Mouse (Mus musculus) G1E-ER4 (cell line): ENCODE measurements around the gene Ttc28. TPM values are rescaled to one million over a fixed set of nuclear protein-coding genes. Genes with fewer than 3 reads are reported as not detected.
A peak's percentile ranks its signal among the peaks of the same experiment; 100 is the strongest.

Experiments
- GATA1 ChIP-seq: IDR thresholded peaks from one replicate; pipeline ENCODE4 v1.8.0; 2012; ENCODE audit warnings: low read length, inconsistent platforms
- polyA plus RNA-seq: library from polyadenylated mRNA; stranded (reverse); fragments of >175 nt; gene quantifications from 2 replicates; pipeline ENCODE4 v1.2.3, GENCODE M21; 2012

The Ttc28 gene
- polyA plus RNA-seq = 0.62 and 0.70 TPM in 2 replicates

- TF ChIP-seq GATA1 = no peak
These were observed at the start of gene Ttc28 for GRCm38 (mm10) chr5:110879584-110880374. Gene Ttc28 (plus strand): TSS chr5:110879803.

- no peak for TF ChIP-seq GATA1
These were observed 48.4 kb upstream of the Ttc28 start for GRCm38 (mm10) chr5:110831036-110831720.

- peak; percentile 82 for TF ChIP-seq GATA1
These were observed 43.6 kb upstream of the Ttc28 start for GRCm38 (mm10) chr5:110835959-110836358.

- no peak for TF ChIP-seq GATA1
These were observed 40.4 kb upstream of the Ttc28 start for GRCm38 (mm10) chr5:110839038-110839677.

- TF ChIP-seq GATA1 = peak; percentile 39
These were observed 39.8 kb upstream of the Ttc28 start, which contains the start of the genes Hscb and Chek2 for GRCm38 (mm10) chr5:110839678-110840365. Gene Hscb (minus strand): TSS chr5:110839777. Gene Chek2 (plus strand): TSS chr5:110839979.

DNA sequence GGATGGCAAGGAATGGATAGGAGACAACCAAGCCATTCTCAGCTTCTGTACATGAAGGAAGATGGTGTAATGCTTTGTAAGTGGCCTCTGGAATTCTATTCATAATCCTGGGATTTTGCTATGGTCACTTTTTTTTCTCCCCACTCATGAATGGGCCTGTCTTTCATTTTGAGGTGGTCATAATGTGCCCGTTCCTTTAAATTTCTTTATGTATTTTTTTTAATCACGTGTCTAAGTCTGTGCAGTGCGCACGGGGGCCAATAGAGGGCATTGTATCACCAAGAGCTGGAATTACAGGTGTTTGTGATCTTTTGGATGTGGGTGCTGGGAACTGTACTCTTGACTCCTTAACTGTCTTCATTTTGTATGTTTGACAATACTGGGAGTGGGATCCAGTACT is 39.1 kb upstream of the Ttc28 start:
- no peak for TF ChIP-seq GATA1

GRCm38 (mm10) chr5:110841046-110841862 is 38.3 kb upstream of the Ttc28 start:
- no peak for TF ChIP-seq GATA1

- TF ChIP-seq GATA1 = no peak
These were observed 26.6 kb upstream of the Ttc28 start for GRCm38 (mm10) chr5:110852990-110853389.

- TF ChIP-seq GATA1 = no peak
These were observed 22.5 kb upstream of the Ttc28 start for GRCm38 (mm10) chr5:110857091-110857490.

DNA sequence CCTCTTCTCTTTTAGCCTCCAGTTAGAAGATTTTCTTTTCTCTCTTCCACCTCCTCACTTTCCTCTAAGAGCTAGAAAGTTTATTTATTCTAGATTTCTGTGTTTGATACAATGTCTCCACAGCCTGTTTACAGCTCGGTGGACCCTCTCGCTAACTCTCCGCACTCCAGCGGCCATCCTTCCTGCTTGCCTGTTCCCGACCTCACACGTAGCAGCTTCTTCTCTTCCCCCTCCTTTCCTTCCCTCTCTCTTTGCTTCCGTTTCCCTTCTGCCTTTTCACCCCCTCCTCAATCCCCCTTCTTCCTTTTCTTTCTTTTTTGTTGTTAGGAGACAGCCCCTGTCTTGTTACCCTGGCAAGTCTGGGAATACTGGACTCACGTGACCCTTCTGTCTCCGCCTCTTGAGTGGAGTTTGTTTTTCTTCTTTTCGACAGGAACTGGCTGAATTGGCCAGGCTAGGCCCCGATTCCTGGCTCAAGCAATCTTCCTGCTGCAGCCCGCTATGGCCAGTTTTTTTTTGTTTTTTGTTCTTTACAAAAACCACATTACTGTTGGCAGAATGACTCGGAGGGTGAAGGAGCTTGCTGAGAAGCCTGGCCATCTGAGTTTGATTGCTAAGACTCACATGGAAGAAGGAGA is 20.5 kb upstream of the Ttc28 start:
- no peak for TF ChIP-seq GATA1

- no peak for TF ChIP-seq GATA1
These were observed 19.2 kb upstream of the Ttc28 start for GRCm38 (mm10) chr5:110860445-110860844.

GRCm38 (mm10) chr5:110868460-110868859 is 11.1 kb upstream of the Ttc28 start:
- no peak for TF ChIP-seq GATA1

DNA sequence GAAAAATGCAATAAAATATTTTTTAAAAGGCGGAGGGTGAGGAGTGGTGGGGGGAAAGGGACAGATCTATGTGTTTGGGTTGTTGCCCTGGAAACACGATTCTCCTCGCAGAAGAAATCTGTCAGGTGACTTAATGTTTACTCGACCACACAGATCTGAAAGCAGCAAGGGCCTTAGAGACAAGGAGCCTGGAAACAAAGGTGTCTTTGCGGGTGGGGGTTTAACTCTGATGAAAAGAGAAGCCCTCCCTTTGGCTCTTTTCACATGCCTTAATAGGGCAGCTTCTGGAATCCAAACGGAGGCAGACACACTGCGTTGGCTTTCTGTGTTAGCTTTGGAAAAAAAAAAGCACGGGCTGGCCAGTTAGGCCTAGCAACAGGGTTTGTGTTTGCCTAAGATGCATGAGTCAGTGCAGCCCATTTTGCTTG is 10.3 kb upstream of the Ttc28 start:
- no peak for TF ChIP-seq GATA1

- no peak for TF ChIP-seq GATA1
These were observed 6.4 kb upstream of the Ttc28 start for GRCm38 (mm10) chr5:110873160-110873559.

- no peak for TF ChIP-seq GATA1
These were observed 4.9 kb upstream of the Ttc28 start for GRCm38 (mm10) chr5:110874711-110875110.
